In genomic region chr7:128243921-128244320, GRCm38 (mm10) we compare ENCODE assay signal across 23 mouse cellular contexts. TPM values are rescaled to one million over a fixed set of nuclear protein-coding genes. Genes with fewer than 3 reads are reported as not detected.
DNase-seq lines count a peak whose midpoint lies in the region; ATAC-seq and TF ChIP-seq lines count a peak whose summit lies in the region.
"Had no signal": no experiment of that assay in that cellular context is flagged by ENCODE, and none has a peak within 500 bp of the region (broad histone marks: within the 10 kb centered on the region; RNA-seq: fewer than 3 reads in every experiment).

No protein-coding gene starts in this region.

- H3K27me3 ChIP-seq in heart, embryonic 10.5 days (ENCODE audit: insufficient read depth, poor library complexity, severe bottlenecking), result no peaks in the 10 kb centered on the region
- H3K27me3 ChIP-seq in lung, postnatal 0 days (replicated peaks; ENCODE audit: insufficient read depth, low read length), result no peaks in the 10 kb centered on the region
- H3K27me3 ChIP-seq: embryonic facial prominence, embryonic 15.5 days; intestine, embryonic 15.5 days; limb, embryonic 15.5 days had no signal

- no peak for DNase-seq in heart, embryonic 10.5 days (ENCODE audit: low spot score)
- no peak for DNase-seq in heart, postnatal 25 days (ENCODE audit: low spot score)
- DNase-seq in lung, adult 2 months, result no peak
- DNase-seq in lung, postnatal 0 days (ENCODE audit: low spot score), result no peak
- peak; percentile 60 for DNase-seq in NIH3T3 (ENCODE audit: low read depth)
- peak; percentile 46 for DNase-seq in embryo, embryonic 9.5 days (ENCODE audit: extremely low spot score)
- no peak for DNase-seq in layer of hippocampus, adult 8-10 months (ENCODE audit: low spot score in 2 of 2)
- DNase-seq in frontal cortex, postnatal 36 days (ENCODE audit: low spot score in 2 of 2), result no peak
- DNase-seq: cerebellum, postnatal 14 days; heart, postnatal 36 days; kidney, postnatal 4 days; lung, embryonic 14.5 days; retina, postnatal 1 day; right cerebral cortex, postnatal 4 days had no signal

- TF ChIP-seq CTCF in lung, adult 2 months (IDR thresholded peaks at IDR 0.05; ENCODE audit: insufficient read depth, low read length), result no peak
- TF ChIP-seq CTCF in lung, postnatal 0 days (IDR thresholded peaks at IDR 0.05), result no peak

- 80% methylated on average over 10 of the region's 10 CpGs for WGBS in heart, embryonic 10.5 days
- 56% methylated on average over 10 of the region's 10 CpGs for WGBS in lung, adult 2 months
- WGBS in lung, postnatal 0 days, result 77% methylated on average over 10 of the region's 10 CpGs

- TF ChIP-seq POLR2A in lung, adult 2 months (IDR thresholded peaks at IDR 0.05; ENCODE audit: borderline replicate concordance, extremely low read depth, low read depth, low read length), result peak; percentile 58; the same call in 1 of the 2 replicates

- peaks cover 57% of the 10 kb centered on the region for H3K4me1 ChIP-seq in heart, embryonic 10.5 days
- peaks cover 8% of the 10 kb centered on the region for H3K4me1 ChIP-seq in lung, adult 2 months (ENCODE audit: control insufficient read depth, insufficient read depth, low read length)
- peaks cover 6% of the 10 kb centered on the region; the same call in 1 of the 2 replicates for H3K4me1 ChIP-seq in lung, postnatal 0 days (ENCODE audit: insufficient read depth, low read depth, low read length)

- intact Hi-C loops in heart, postnatal 25 days (cut with DNase I), result loop anchor here (10.0 kb wide), 1 partner anchor 451 kb away; no protein-coding TSS in a partner anchor

- H3K4me2 ChIP-seq in lung, postnatal 0 days (replicated peaks; ENCODE audit: low read depth, low read length), result no peak overlapping the region
- H3K4me2 ChIP-seq: embryonic facial prominence, embryonic 15.5 days; intestine, embryonic 15.5 days; limb, embryonic 15.5 days; lung, embryonic 14.5 days had no signal

- no peak for TF ChIP-seq EP300 in lung, postnatal 0 days (IDR thresholded peaks at IDR 0.05)

- H3K9me3 ChIP-seq in heart, embryonic 10.5 days, result no peaks in the 10 kb centered on the region
- H3K9me3 ChIP-seq in lung, postnatal 0 days (ENCODE audit: low read length), result no peaks in the 10 kb centered on the region
- H3K9me3 ChIP-seq: embryonic facial prominence, embryonic 15.5 days; G1E; intestine, embryonic 15.5 days; limb, embryonic 15.5 days had no signal

- H3K36me3 ChIP-seq in heart, embryonic 10.5 days, result peaks cover 67% of the 10 kb centered on the region
- peaks cover 10% of the 10 kb centered on the region for H3K36me3 ChIP-seq in lung, postnatal 0 days (ENCODE audit: insufficient read depth, low read length)

- peak overlapping the region; percentile 5 for H3K27ac ChIP-seq in heart, embryonic 10.5 days
- no peak overlapping the region for H3K27ac ChIP-seq in lung, postnatal 0 days (ENCODE audit: low read length)
- H3K27ac ChIP-seq: embryonic facial prominence, embryonic 15.5 days; intestine, embryonic 15.5 days; limb, embryonic 15.5 days had no signal

- H3K4me3 ChIP-seq in heart, embryonic 10.5 days, result no peak overlapping the region
- peak overlapping the region; percentile 10 for H3K4me3 ChIP-seq in lung, adult 2 months (replicated peaks; ENCODE audit: extremely low read depth, low read depth, low read length)
- H3K4me3 ChIP-seq in lung, postnatal 0 days (ENCODE audit: low read depth, low read length), result no peak overlapping the region
- H3K4me3 ChIP-seq: embryonic facial prominence, embryonic 15.5 days; intestine, embryonic 15.5 days; limb, embryonic 15.5 days had no signal

- no peak overlapping the region for H3K9ac ChIP-seq in lung, postnatal 0 days (replicated peaks; ENCODE audit: low read depth)
- H3K9ac ChIP-seq: embryonic facial prominence, embryonic 15.5 days; intestine, embryonic 15.5 days; limb, embryonic 15.5 days; lung, embryonic 14.5 days had no signal

- ATAC-seq in lung, postnatal 0 days, result no peak
- ATAC-seq: forebrain, embryonic 14.5 days; intestine, embryonic 15.5 days had no signal

RNA-seq across cellular contexts. Expression of gene Tgfb1i1, which starts 2.7 kb away (rescaled TPM):
- 144 and 202 TPM in 2 replicates for polyA plus RNA-seq in heart, embryonic 10.5 days (2016; fragmentation: Nextera tagmentation; extraction: Ambion mirVana)
- total RNA-seq in heart, postnatal 25 days (2021), result 10 to 100 TPM; 19.6 to 22.5 TPM
- 131 and 150 TPM in 2 replicates for polyA plus RNA-seq in lung, adult 2 months (2012; rRNA removed)
- 157 and 160 TPM in 2 replicates for polyA plus RNA-seq in lung, postnatal 0 days (2015; fragmentation: Nextera tagmentation; extraction: Ambion mirVana)
- 10 to 100 TPM; 13.2 to 16.4 (median 13.6) TPM for total RNA-seq in layer of hippocampus, adult 8-10 months (2022)

RNA-seq across cellular contexts. Expression of gene 9130023H24Rik, which starts 6.1 kb away (rescaled TPM):
- 7.1 and 7.2 TPM in 2 replicates for polyA plus RNA-seq in heart, embryonic 10.5 days (2016; fragmentation: Nextera tagmentation; extraction: Ambion mirVana)
- 1 to 10 TPM; 3.3 to 3.4 TPM for total RNA-seq in heart, postnatal 25 days (2021)
- 2.4 and 3.1 TPM in 2 replicates for polyA plus RNA-seq in lung, adult 2 months (2012; rRNA removed)
- polyA plus RNA-seq in lung, postnatal 0 days (2015; fragmentation: Nextera tagmentation; extraction: Ambion mirVana), result 6.2 and 6.5 TPM in 2 replicates
- 1 to 10 TPM; 3.5 to 5.0 (median 3.7) TPM for total RNA-seq in layer of hippocampus, adult 8-10 months (2022)

RNA-seq across cellular contexts. Expression of gene Armc5, which starts 6.8 kb away (rescaled TPM):
- polyA plus RNA-seq in heart, embryonic 10.5 days (2016; fragmentation: Nextera tagmentation; extraction: Ambion mirVana), result 16.6 and 17.5 TPM in 2 replicates
- total RNA-seq in heart, postnatal 25 days (2021), result 1 to 10 TPM; 6.8 to 7.2 TPM
- polyA plus RNA-seq in lung, adult 2 months (2012; rRNA removed), result 41.3 and 45.2 TPM in 2 replicates
- polyA plus RNA-seq in lung, postnatal 0 days (2015; fragmentation: Nextera tagmentation; extraction: Ambion mirVana), result 17.9 and 20.3 TPM in 2 replicates
- 10 to 100 TPM; 10.0 to 14.7 (median 11.9) TPM for total RNA-seq in layer of hippocampus, adult 8-10 months (2022)

RNA-seq across cellular contexts. Expression of gene Slc5a2, which starts 21.5 kb away (rescaled TPM):
- polyA plus RNA-seq in heart, embryonic 10.5 days (2016; fragmentation: Nextera tagmentation; extraction: Ambion mirVana), result 0.37 and 0.48 TPM in 2 replicates
- total RNA-seq in heart, postnatal 25 days (2021), result not detected
- 0.09 and 0.24 TPM in 2 replicates for polyA plus RNA-seq in lung, adult 2 months (2012; rRNA removed)
- polyA plus RNA-seq in lung, postnatal 0 days (2015; fragmentation: Nextera tagmentation; extraction: Ambion mirVana), result 0.08 and 0.23 TPM in 2 replicates
- not detected for total RNA-seq in layer of hippocampus, adult 8-10 months (2022)
- total RNA-seq: granulocyte monocyte progenitor cell, adult 5-6 weeks; heart, postnatal 36 days; layer of hippocampus, postnatal 25 days; left cerebral cortex, postnatal 14 days had no signal
- polyA plus RNA-seq: embryonic facial prominence, embryonic 15.5 days; forebrain, embryonic 14.5 days; limb, embryonic 15.5 days had no signal

RNA-seq across cellular contexts. Expression of gene Cox6a2, which starts 37.7 kb away (rescaled TPM):
- polyA plus RNA-seq in heart, embryonic 10.5 days (2016; fragmentation: Nextera tagmentation; extraction: Ambion mirVana), result 258 and 459 TPM in 2 replicates
- total RNA-seq in heart, postnatal 25 days (2021), result 1,000 to 10,000 TPM; 2,394 to 2,415 TPM
- 186 and 243 TPM in 2 replicates for polyA plus RNA-seq in lung, adult 2 months (2012; rRNA removed)
- 26.6 and 27.8 TPM in 2 replicates for polyA plus RNA-seq in lung, postnatal 0 days (2015; fragmentation: Nextera tagmentation; extraction: Ambion mirVana)
- total RNA-seq in layer of hippocampus, adult 8-10 months (2022), result 10 to 100 TPM in 2 of 4 experiments, 1 to 10 TPM in 2; 2.5 to 18.9 (median 9.2) TPM
- polyA plus RNA-seq: kidney, embryonic 14.5 days had no signal

Comparison
In these comparisons a context has a peak if more than half of its experiments do, and no peak if none do; other contexts are left out.
1. DNase-seq: peak in NIH3T3 (single experiment) and embryo, embryonic 9.5 days (single experiment); none in heart, embryonic 10.5 days (single experiment), heart, postnatal 25 days (single experiment), lung, adult 2 months (single experiment), lung, postnatal 0 days (single experiment), layer of hippocampus, adult 8-10 months (0 of 2) and frontal cortex, postnatal 36 days (0 of 2).